In genomic region chr14:25451099-25451667, GRCm38 (mm10) we compare ENCODE assay signal across 9 mouse cellular contexts. TPM values are rescaled to one million over a fixed set of nuclear protein-coding genes. Genes with fewer than 3 reads are reported as not detected.
A peak's percentile ranks its signal among the peaks of the same experiment; 100 is the strongest.
DNase-seq lines count a peak whose midpoint lies in the region; ATAC-seq and TF ChIP-seq lines count a peak whose summit lies in the region.
"Had no signal": no experiment of that assay in that cellular context is flagged by ENCODE, and none has a peak within 500 bp of the region (broad histone marks: within the 10 kb centered on the region; RNA-seq: fewer than 3 reads in every experiment).

No protein-coding gene starts in this region.

- H3K9me3 ChIP-seq in lung, embryonic 14.5 days (ENCODE audit: low read depth, low read length) = no peaks in the 10 kb centered on the region
- no peaks in the 10 kb centered on the region for H3K9me3 ChIP-seq in intestine, embryonic 14.5 days (ENCODE audit: control insufficient read depth, low read length)
- no peaks in the 10 kb centered on the region for H3K9me3 ChIP-seq in stomach, embryonic 16.5 days (replicated peaks; ENCODE audit: control insufficient read depth, low read length)
- no peaks in the 10 kb centered on the region for H3K9me3 ChIP-seq in midbrain, embryonic 15.5 days
- H3K9me3 ChIP-seq: hindbrain, embryonic 10.5 days had no signal

- no peak for ATAC-seq in lung, embryonic 14.5 days (ENCODE audit: insufficient read depth)
- ATAC-seq in intestine, embryonic 14.5 days (replicated peaks; ENCODE audit: low FRiP score, low TSS enrichment, low read depth) = peak; percentile 57
- ATAC-seq in stomach, embryonic 16.5 days (ENCODE audit: insufficient read depth, low FRiP score) = peak; percentile 74
- ATAC-seq in midbrain, embryonic 15.5 days (replicated peaks) = no peak

- DNase-seq in lung, embryonic 14.5 days = no peak
- no peak for DNase-seq in lung, postnatal 14 days
- no peak for DNase-seq in intestine, embryonic 14.5 days (ENCODE audit: low spot score)
- DNase-seq in large intestine, adult 2 months (ENCODE audit: low read depth, low spot score) = peak; percentile 70
- DNase-seq in spleen, adult 18-20 months = no peak
- no peak for DNase-seq in testis, postnatal 14 days (ENCODE audit: low spot score)

- no peaks in the 10 kb centered on the region for H3K36me3 ChIP-seq in lung, embryonic 14.5 days (ENCODE audit: insufficient read depth)
- H3K36me3 ChIP-seq in intestine, embryonic 14.5 days (ENCODE audit: control insufficient read depth, insufficient read depth, low read length) = no peaks in the 10 kb centered on the region
- no peaks in the 10 kb centered on the region for H3K36me3 ChIP-seq in stomach, embryonic 16.5 days (ENCODE audit: control insufficient read depth, insufficient read depth, low read length)
- no peaks in the 10 kb centered on the region for H3K36me3 ChIP-seq in midbrain, embryonic 15.5 days (replicated peaks)
- H3K36me3 ChIP-seq: hindbrain, embryonic 10.5 days had no signal

- peak overlapping the region; percentile 34 for H3K27ac ChIP-seq in lung, embryonic 14.5 days (ENCODE audit: low read depth)
- peak overlapping the region; percentile 78 for H3K27ac ChIP-seq in intestine, embryonic 14.5 days (ENCODE audit: low read depth)
- peak overlapping the region; percentile 95 for H3K27ac ChIP-seq in stomach, embryonic 16.5 days (ENCODE audit: low read length)
- no peak overlapping the region for H3K27ac ChIP-seq in midbrain, embryonic 15.5 days
- H3K27ac ChIP-seq: hindbrain, embryonic 10.5 days had no signal

- no peaks in the 10 kb centered on the region for H3K27me3 ChIP-seq in lung, embryonic 14.5 days (ENCODE audit: insufficient read depth, low read length)
- H3K27me3 ChIP-seq in intestine, embryonic 14.5 days (replicated peaks; ENCODE audit: control insufficient read depth, insufficient read depth, low read length) = no peaks in the 10 kb centered on the region
- no peaks in the 10 kb centered on the region for H3K27me3 ChIP-seq in stomach, embryonic 16.5 days (ENCODE audit: control insufficient read depth, insufficient read depth, low read length)
- H3K27me3 ChIP-seq in midbrain, embryonic 15.5 days (replicated peaks) = no peaks in the 10 kb centered on the region

- H3K9ac ChIP-seq in lung, embryonic 14.5 days = no peak overlapping the region
- no peak overlapping the region for H3K9ac ChIP-seq in intestine, embryonic 14.5 days (ENCODE audit: low read length)
- peak overlapping the region; percentile 6; the same call in 1 of the 2 replicates for H3K9ac ChIP-seq in stomach, embryonic 16.5 days (ENCODE audit: low read length)
- no peak overlapping the region for H3K9ac ChIP-seq in midbrain, embryonic 15.5 days

- WGBS in lung, embryonic 14.5 days = 11% methylated on average over 7 of the region's 7 CpGs
- WGBS in intestine, embryonic 14.5 days = 17% methylated on average over 7 of the region's 7 CpGs
- 21% methylated on average over 7 of the region's 7 CpGs for WGBS in large intestine, adult 2 months
- WGBS in stomach, embryonic 16.5 days = 18% methylated on average over 7 of the region's 7 CpGs
- WGBS in midbrain, embryonic 15.5 days = 51% methylated on average over 7 of the region's 7 CpGs

- peaks cover 9% of the 10 kb centered on the region for H3K4me1 ChIP-seq in lung, embryonic 14.5 days (ENCODE audit: insufficient read depth)
- peaks cover 14% of the 10 kb centered on the region for H3K4me1 ChIP-seq in intestine, embryonic 14.5 days (replicated peaks; ENCODE audit: control insufficient read depth, insufficient read depth, low read length)
- H3K4me1 ChIP-seq in stomach, embryonic 16.5 days (ENCODE audit: control insufficient read depth, insufficient read depth, low read length) = peaks cover 17% of the 10 kb centered on the region; the same call in 1 of the 2 replicates
- H3K4me1 ChIP-seq in midbrain, embryonic 15.5 days = peaks cover 9% of the 10 kb centered on the region; the same call in 1 of the 2 replicates

- H3K4me2 ChIP-seq in lung, embryonic 14.5 days = no peak overlapping the region
- H3K4me2 ChIP-seq in intestine, embryonic 14.5 days (ENCODE audit: low read length) = peak overlapping the region; percentile 16
- peak overlapping the region; percentile 27 for H3K4me2 ChIP-seq in stomach, embryonic 16.5 days (ENCODE audit: low read depth, low read length)
- H3K4me2 ChIP-seq in midbrain, embryonic 15.5 days = no peak overlapping the region

- no peak overlapping the region for H3K4me3 ChIP-seq in lung, embryonic 14.5 days (ENCODE audit: low read depth, low read length)
- H3K4me3 ChIP-seq in intestine, embryonic 14.5 days (ENCODE audit: low read depth, low read length) = no peak overlapping the region
- H3K4me3 ChIP-seq in stomach, embryonic 16.5 days (replicated peaks; ENCODE audit: low read length) = no peak overlapping the region
- H3K4me3 ChIP-seq in midbrain, embryonic 15.5 days = no peak overlapping the region
- H3K4me3 ChIP-seq: hindbrain, embryonic 10.5 days had no signal

- no peak for TF ChIP-seq CTCF in lung, embryonic 14.5 days (IDR thresholded peaks at IDR 0.05; ENCODE audit: low read depth)

RNA-seq across cellular contexts. Expression of gene Zmiz1, which starts 7.8 kb away (rescaled TPM):
- 33.5 TPM in 2 replicates for polyA plus RNA-seq in lung, embryonic 14.5 days (2014; fragmentation: Nextera tagmentation; extraction: Ambion mirVana)
- polyA plus RNA-seq in intestine, embryonic 14.5 days (2014; fragmentation: Nextera tagmentation; extraction: Ambion mirVana) = 37.4 and 39.0 TPM in 2 replicates
- polyA plus RNA-seq in large intestine, adult 2 months (2012; rRNA removed) = 25.6 and 38.7 TPM in 2 replicates
- polyA plus RNA-seq in stomach, embryonic 16.5 days (2015; fragmentation: Nextera tagmentation; extraction: Ambion mirVana) = 24.0 and 26.3 TPM in 2 replicates
- polyA plus RNA-seq in midbrain, embryonic 15.5 days (2015; fragmentation: Nextera tagmentation; extraction: Ambion mirVana) = 77.3 and 78.8 TPM in 2 replicates

Comparison
In these comparisons a context has a peak if more than half of its experiments do, and no peak if none do; other contexts are left out.
1. ATAC-seq: peak in intestine, embryonic 14.5 days (single experiment) and stomach, embryonic 16.5 days (single experiment); none in lung, embryonic 14.5 days (single experiment) and midbrain, embryonic 15.5 days (single experiment).
2. H3K4me2 ChIP-seq: peak in intestine, embryonic 14.5 days (single experiment) and stomach, embryonic 16.5 days (single experiment); none in lung, embryonic 14.5 days (single experiment) and midbrain, embryonic 15.5 days (single experiment).